Mouse (Mus musculus) CH12.LX (cell line): ENCODE data around the gene Cped1.

Experiments used
- CTCF ChIP-seq, 2 experiments: IDR thresholded peaks in 1 of 2; conservative IDR thresholded peaks in 1 of 2; 2 replicates each; pipeline ENCODE4 v1.5.1; 2011 to 2012; ENCODE audit warnings: low read depth in 2 of 2, low read length in 2 of 2, improper control_type of control experiment in 1 of 2, inconsistent platforms in 1 of 2, mild to moderate bottlenecking in 1 of 2, moderate library complexity in 1 of 2
- EP300 ChIP-seq: IDR thresholded peaks from 2 replicates; pipeline ENCODE4 v1.6.1; 2011; ENCODE audit warnings: low read length, improper control_type of control experiment
- HCFC1 ChIP-seq: IDR thresholded peaks from 2 replicates; pipeline ENCODE4 v1.6.1; 2012; ENCODE audit warnings: low read depth, mild to moderate bottlenecking, inconsistent platforms, low read length, improper control_type of control experiment
- JUND ChIP-seq: conservative IDR thresholded peaks from 2 replicates; pipeline ENCODE4 v1.6.1; 2011; ENCODE audit warnings: low read depth, low read length, improper control_type of control experiment
- POLR2AphosphoS2 ChIP-seq: IDR thresholded peaks from 2 replicates; pipeline ENCODE4 v1.6.1; 2011; ENCODE audit warnings: low read depth, low read length, improper control_type of control experiment
- TBP ChIP-seq: conservative IDR thresholded peaks from 2 replicates; pipeline ENCODE4 v1.6.1; 2011; ENCODE audit warnings: low read depth, low read length, improper control_type of control experiment

GRCm38 (mm10) chr6:22049093-22049492, 63.4 kb downstream of the Cped1 start:
- no peak for TF ChIP-seq TBP
- no peak for TF ChIP-seq HCFC1
- no peak for TF ChIP-seq POLR2AphosphoS2
- no peak for TF ChIP-seq EP300
- no peak for TF ChIP-seq CTCF (conservative IDR thresholded peaks at IDR 0.05 in 1 of 2, IDR thresholded peaks at IDR 0.05 in 1 of 2; ENCODE audit: low read depth in 2 of 2, low read length in 2 of 2)
- TF ChIP-seq JUND, result no peak
